Mouse (Mus musculus) testis, adult 2 months (tissue): ENCODE results near the gene Akr1cl. TPM values are rescaled to one million over a fixed set of nuclear protein-coding genes. Genes with fewer than 3 reads are reported as not detected.
"Not testable (repeated sequence)": the region's sequence is repeated elsewhere in the genome, so short reads cannot be mapped to it uniquely, and the experiment has no call there.

Experiments used
- H3K27ac ChIP-seq: fragments of 200-500 bp; 2 replicates; pipeline ENCODE4 v1.5.1; 2012; ENCODE audit warnings: low read depth, low read length; ENCODE audit not compliant: control insufficient read depth, insufficient read depth
- H3K27me3 ChIP-seq: fragments of 200-500 bp; 2 replicates; pipeline ENCODE4 v1.6.1; 2012; ENCODE audit warnings: mild to moderate bottlenecking, low read length, moderate library complexity; ENCODE audit not compliant: control insufficient read depth, insufficient read depth
- H3K36me3 ChIP-seq: fragments of 200-500 bp; 2 replicates; pipeline ENCODE4 v1.6.1; 2012; ENCODE audit warnings: mild to moderate bottlenecking, low read length; ENCODE audit not compliant: control insufficient read depth, insufficient read depth
- H3K4me1 ChIP-seq: fragments of 200-500 bp; 2 replicates; pipeline ENCODE4 v1.6.1; 2012; ENCODE audit warnings: low read length; ENCODE audit not compliant: control insufficient read depth, insufficient read depth
- H3K4me3 ChIP-seq: fragments of 200-500 bp; 2 replicates; pipeline ENCODE4 v1.5.1; 2012; ENCODE audit warnings: low read depth, mild to moderate bottlenecking, low read length, moderate library complexity, mixed read lengths; ENCODE audit not compliant: control insufficient read depth
- CTCF ChIP-seq: fragments of 200-500 bp; IDR thresholded peaks from 2 replicates; pipeline ENCODE4 v1.5.1; 2012; ENCODE audit warnings: low read depth, mild to moderate bottlenecking, inconsistent platforms, low read length, moderate library complexity; ENCODE audit not compliant: control insufficient read depth, insufficient read depth, insufficient replicate concordance
- POLR2A ChIP-seq: fragments of 200-500 bp; IDR thresholded peaks from 2 replicates; pipeline ENCODE4 v1.6.1; 2012; ENCODE audit warnings: low read depth, mild to moderate bottlenecking, inconsistent platforms, low read length, moderate library complexity; ENCODE audit not compliant: control insufficient read depth
- polyA plus RNA-seq: library from polyadenylated mRNA; depleted of rRNA; stranded (reverse); fragments of >200 nt; gene quantifications from 2 replicates; pipeline ENCODE4 v1.2.3, GENCODE M21; 2012

Gene Akr1cl
- polyA plus RNA-seq, 1 experiment, result 107 TPM

DNA sequence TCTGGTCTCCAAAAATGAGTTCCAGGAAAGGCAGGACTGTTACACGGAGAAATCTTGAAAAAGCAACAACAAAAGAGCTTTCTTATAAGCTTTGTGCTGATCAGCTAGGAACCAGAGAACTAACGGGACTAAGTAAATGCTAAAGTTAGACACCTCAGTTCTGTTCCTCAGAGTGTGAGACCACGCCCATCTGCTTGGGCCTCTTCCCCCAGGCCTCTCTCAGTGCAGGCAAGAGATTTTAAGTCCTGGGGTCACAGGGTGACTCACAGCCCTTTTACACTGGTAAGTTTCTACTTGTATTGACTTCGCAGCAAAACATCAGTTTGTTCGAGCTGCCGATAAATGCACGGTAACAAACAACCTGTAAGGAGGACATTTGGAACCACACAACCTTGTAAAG is 19.1 kb upstream of the Akr1cl start:
- no peak for TF ChIP-seq POLR2A
- no peaks in the 10 kb centered on the region for H3K36me3 ChIP-seq
- H3K27me3 ChIP-seq, result no peaks in the 10 kb centered on the region
- peaks cover 11% of the 10 kb centered on the region for H3K4me1 ChIP-seq
- no peak overlapping the region for H3K4me3 ChIP-seq
- peak overlapping the region; percentile 64 for H3K27ac ChIP-seq

- not testable (repeated sequence) for H3K4me3 ChIP-seq, H3K36me3 ChIP-seq, H3K27me3 ChIP-seq
- peak within 1 kb of the TSS; percentile 64 for H3K27ac ChIP-seq
- peaks cover 11% of the 10 kb centered on the region for H3K4me1 ChIP-seq
Measured at GRCm38 (mm10) chr1:65050952-65051351, 18.4 kb upstream of the Akr1cl start, which contains the start of gene Cryge. Gene Cryge, minus strand, starts transcription at chr1:65051149.

GRCm38 (mm10) chr1:65048781-65049180 is 16.2 kb upstream of the Akr1cl start:
- H3K36me3 ChIP-seq, result no peaks in the 10 kb centered on the region
- no peak for TF ChIP-seq POLR2A
- TF ChIP-seq CTCF, result no peak
- no peaks in the 10 kb centered on the region for H3K27me3 ChIP-seq

DNA sequence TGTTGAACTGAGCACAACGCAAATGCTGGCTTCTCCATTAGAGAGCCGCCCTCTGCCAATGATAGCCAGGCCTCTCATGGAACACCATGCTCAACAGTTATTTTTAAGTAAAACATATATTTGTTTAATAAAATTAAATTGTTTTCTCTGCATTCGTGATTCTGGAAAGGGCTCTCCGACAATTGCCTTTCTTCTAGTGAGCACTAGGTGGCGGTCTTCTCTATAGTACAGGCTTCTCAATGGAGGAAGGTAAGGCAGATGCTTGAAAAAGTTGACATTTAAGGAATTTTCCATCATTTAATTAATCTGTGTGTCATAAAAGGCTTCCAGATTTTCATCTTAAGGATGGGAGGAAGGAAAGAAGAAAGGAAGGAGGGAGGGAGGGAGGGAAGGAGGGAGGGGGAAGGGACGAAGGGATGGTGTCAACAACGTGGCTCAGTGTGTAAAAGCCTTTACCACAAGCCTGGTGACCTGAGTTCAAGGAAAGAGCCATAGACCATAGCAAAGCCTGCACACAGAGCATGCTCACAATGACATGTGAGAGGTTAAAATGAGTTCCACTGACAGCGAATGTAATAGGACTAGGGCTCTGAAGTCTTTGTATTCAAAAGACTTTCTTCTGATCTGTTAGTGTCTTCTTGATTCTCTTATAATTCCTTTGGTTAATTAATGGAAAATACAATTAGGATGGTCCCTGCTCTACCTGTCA is 14.0 kb upstream of the Akr1cl start:
- H3K27ac ChIP-seq, result no peak overlapping the region
- no peak overlapping the region for H3K4me3 ChIP-seq
- H3K27me3 ChIP-seq, result no peaks in the 10 kb centered on the region
- H3K4me1 ChIP-seq, result peaks cover 7% of the 10 kb centered on the region
- no peaks in the 10 kb centered on the region for H3K36me3 ChIP-seq
- no peak for TF ChIP-seq CTCF
- TF ChIP-seq POLR2A, result no peak

More at GRCm38 (mm10) chr1:65048781-65049180, 16.2 kb upstream of the Akr1cl start:
- no peak overlapping the region for H3K27ac ChIP-seq
- no peak overlapping the region for H3K4me3 ChIP-seq
- peaks cover 11% of the 10 kb centered on the region for H3K4me1 ChIP-seq

DNA sequence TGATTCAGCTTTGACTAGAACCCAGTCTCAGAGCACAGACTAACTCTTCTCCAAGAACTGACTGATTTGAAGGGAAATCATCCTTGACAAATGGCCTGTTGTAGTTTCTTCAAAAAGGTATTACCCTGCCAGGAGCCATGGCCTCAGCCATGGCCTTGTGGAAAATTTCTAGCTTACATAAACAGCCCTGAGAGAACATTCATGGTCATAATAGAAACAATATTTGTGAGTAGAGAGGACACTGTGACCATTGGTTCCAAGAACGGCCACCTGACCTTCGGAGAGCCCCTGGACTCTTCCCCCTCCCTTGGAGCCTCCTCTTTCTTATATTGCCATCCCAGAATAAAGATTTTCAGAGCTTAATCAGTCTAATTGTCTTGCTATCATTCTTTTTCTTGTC is 10.9 kb upstream of the Akr1cl start:
- no peak overlapping the region for H3K4me3 ChIP-seq
- TF ChIP-seq CTCF (no peak), POLR2A (no peak)
- H3K4me1 ChIP-seq, result peaks cover 3% of the 10 kb centered on the region
- H3K27ac ChIP-seq, result no peak overlapping the region
- H3K27me3 ChIP-seq, result no peaks in the 10 kb centered on the region
- no peaks in the 10 kb centered on the region for H3K36me3 ChIP-seq

DNA sequence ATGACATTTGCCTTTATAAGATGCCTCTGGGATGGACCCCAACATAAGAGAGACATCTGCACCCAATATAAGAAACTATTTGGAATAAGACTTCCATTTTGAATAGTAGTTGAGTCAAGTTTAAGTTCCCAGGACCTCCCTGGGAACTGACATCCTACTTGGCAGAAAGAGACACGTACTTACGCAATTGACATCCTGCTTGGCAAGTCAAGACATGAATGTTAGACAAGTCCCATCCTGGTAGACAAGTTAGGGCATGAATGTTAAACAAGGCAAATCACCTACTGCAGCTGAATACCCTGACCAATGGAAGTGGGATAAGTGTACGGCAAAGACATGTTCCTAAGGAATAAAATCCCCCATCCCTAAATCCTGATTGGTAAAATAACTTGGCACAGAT is 9.3 kb upstream of the Akr1cl start:
- Histone ChIP-seq H3K27ac (peak overlapping the region; percentile 42; the same call in 1 of the 2 replicates), H3K36me3 (no peaks in the 10 kb centered on the region), H3K4me3 (no peak overlapping the region), H3K27me3 (no peaks in the 10 kb centered on the region), H3K4me1 (no peaks in the 10 kb centered on the region)
- TF ChIP-seq CTCF (no peak), POLR2A (no peak)

- H3K27ac ChIP-seq, result peak overlapping the region; percentile 49
- no peaks in the 10 kb centered on the region for H3K27me3 ChIP-seq
- H3K36me3 ChIP-seq, result no peaks in the 10 kb centered on the region
- no peak overlapping the region for H3K4me3 ChIP-seq
- H3K4me1 ChIP-seq, result no peaks in the 10 kb centered on the region
- no peak for TF ChIP-seq CTCF
Measured at GRCm38 (mm10) chr1:65040806-65041205, 8.2 kb upstream of the Akr1cl start.

- TF ChIP-seq CTCF (no peak), POLR2A (no peak)
Measured at GRCm38 (mm10) chr1:65039679-65040078, 7.1 kb upstream of the Akr1cl start.

More at GRCm38 (mm10) chr1:65039679-65040078, 7.1 kb upstream of the Akr1cl start:
- no peaks in the 10 kb centered on the region for H3K27me3 ChIP-seq
- H3K36me3 ChIP-seq, result no peaks in the 10 kb centered on the region
- no peaks in the 10 kb centered on the region for H3K4me1 ChIP-seq
- H3K4me3 ChIP-seq, result no peak overlapping the region
- peak overlapping the region; percentile 9 for H3K27ac ChIP-seq
